Mouse (Mus musculus) inflammation-experienced regulatory T-cells, adult 6 months (primary cell): ENCODE measurements around the gene Top2a. TPM values are rescaled to one million over a fixed set of nuclear protein-coding genes. Genes with fewer than 3 reads are reported as not detected.
A peak's percentile ranks its signal among the peaks of the same experiment; 100 is the strongest.

ENCODE experiments used
- ATAC-seq: one replicate; pipeline ENCODE4 v1.8.0; 2017
- polyA plus RNA-seq, 3 experiments: library from polyadenylated mRNA; unstranded; fragments of 100-300 nt; shearing (Covaris generic); gene quantifications; one replicate each; pipeline ENCODE4 v1.2.1; 2017

Top2a gene
- polyA plus RNA-seq, 3 experiments from 2014 or later: 34.9 to 332 (median 36.3) TPM

GRCm38 (mm10) chr11:98947969-98948569 is 75.9 kb downstream of the Top2a start:
- ATAC-seq: no peak

GRCm38 (mm10) chr11:98945605-98945977 is 78.4 kb downstream of the Top2a start:
- ATAC-seq: no peak

GRCm38 (mm10) chr11:98944897-98945604 is 78.9 kb downstream of the Top2a start:
- peak; percentile 27 for ATAC-seq

GRCm38 (mm10) chr11:98943741-98944461 is 80.1 kb downstream of the Top2a start:
- ATAC-seq: peak; percentile 18

Other genes starting within 250 kb of the Top2a start
- gene Nr1d1, start 248.9 kb downstream of the Top2a start, polyA plus RNA-seq: 1 to 10 TPM; 6.5 to 8.4 (median 7.3) TPM
- 10 to 100 TPM; 16.7 to 26.3 (median 20.4) TPM for gene Msl1, start 228.7 kb downstream of the Top2a start, polyA plus RNA-seq
- gene Casc3, start 219.3 kb downstream of the Top2a start, polyA plus RNA-seq: 10 to 100 TPM in 2 of 3 experiments, 1 to 10 TPM in 1; 8.7 to 14.8 (median 11.6) TPM
- gene Rapgefl1, start 187.4 kb downstream of the Top2a start, polyA plus RNA-seq: under 1 TPM in 2 of 3 experiments, not detected in 1; 0.32 to 0.63 TPM
- 10 to 100 TPM; 10.4 to 15.1 (median 14.2) TPM for gene Wipf2, start 160.6 kb downstream of the Top2a start, polyA plus RNA-seq
- 10 to 100 TPM in 1 of 3 experiments, 1 to 10 TPM in 2; 5.1 to 40.6 (median 5.2) TPM for gene Cdc6, start 116.4 kb downstream of the Top2a start, polyA plus RNA-seq
- 1 to 10 TPM; 7.4 to 8.1 (median 7.6) TPM for gene Rara, start 96.4 kb downstream of the Top2a start, polyA plus RNA-seq
- gene Gjd3, start 41.2 kb downstream of the Top2a start, polyA plus RNA-seq: not detected
- gene Igfbp4, start 17.1 kb upstream of the Top2a start, polyA plus RNA-seq: 10 to 100 TPM in 2 of 3 experiments, under 1 TPM in 1; 0.09 to 20.6 (median 14.8) TPM
- under 1 TPM; 0.30 to 0.58 (median 0.51) TPM for gene Tns4, start 65.1 kb upstream of the Top2a start, polyA plus RNA-seq
- 100 to 1,000 TPM in 2 of 3 experiments, 10 to 100 TPM in 1; 16.6 to 295 (median 286) TPM for gene Ccr7, start 130.9 kb upstream of the Top2a start, polyA plus RNA-seq
- 100 to 1,000 TPM; 127 to 184 (median 159) TPM for gene Smarce1, start 206.8 kb upstream of the Top2a start, polyA plus RNA-seq
- 1 to 10 TPM; 2.1 to 2.7 (median 2.1) TPM for gene Krt222, start 219.9 kb upstream of the Top2a start, polyA plus RNA-seq